Comparison of ENCODE assay signal across 18 mouse cellular contexts in the genomic region with DNA sequence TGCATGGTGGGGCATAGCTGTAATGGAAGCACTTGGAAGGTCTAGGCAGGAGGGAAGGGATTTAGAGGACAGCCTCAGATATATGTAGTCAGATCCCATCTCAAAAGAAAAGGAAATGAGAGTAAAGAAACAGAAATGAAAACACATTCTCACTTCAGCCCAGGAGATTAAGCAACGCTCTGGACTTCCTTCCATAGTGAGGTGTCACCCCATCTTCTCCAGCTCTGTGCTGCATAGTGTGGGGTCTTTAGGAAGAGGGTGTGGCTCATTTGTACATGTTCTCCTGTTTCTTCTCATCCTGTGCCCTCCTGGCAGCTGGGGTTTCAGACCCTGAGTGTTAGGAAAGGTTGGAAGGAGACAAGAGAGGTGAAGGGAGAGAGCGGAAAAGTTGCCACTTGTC.
"Had no signal": no experiment of that assay in that cellular context is flagged by ENCODE, and none has a peak within 500 bp of the region (broad histone marks: within the 10 kb centered on the region; RNA-seq: fewer than 3 reads in every experiment).

No protein-coding gene starts in this region.

- ATAC-seq: intestine, postnatal 0 days; midbrain, embryonic 15.5 days had no signal

- H3K27me3 ChIP-seq: liver, embryonic 13.5 days; midbrain, embryonic 12.5 days; midbrain, embryonic 15.5 days; neural tube, embryonic 12.5 days; neural tube, embryonic 15.5 days had no signal

- H3K9ac ChIP-seq: liver, embryonic 13.5 days; midbrain, embryonic 12.5 days; midbrain, embryonic 15.5 days; neural tube, embryonic 12.5 days; neural tube, embryonic 15.5 days had no signal

- H3K9me3 ChIP-seq: liver, embryonic 13.5 days; midbrain, embryonic 12.5 days; midbrain, embryonic 15.5 days; neural tube, embryonic 12.5 days; neural tube, embryonic 15.5 days had no signal

- H3K4me2 ChIP-seq: liver, embryonic 13.5 days; midbrain, embryonic 12.5 days; midbrain, embryonic 15.5 days; neural tube, embryonic 12.5 days; neural tube, embryonic 15.5 days had no signal

- H3K4me1 ChIP-seq: liver, embryonic 13.5 days; midbrain, embryonic 12.5 days; midbrain, embryonic 15.5 days; neural tube, embryonic 12.5 days; neural tube, embryonic 15.5 days had no signal

- H3K27ac ChIP-seq: kidney, postnatal 0 days; layer of hippocampus, adult 2 months; liver, embryonic 13.5 days; macrophage; midbrain, embryonic 12.5 days; midbrain, embryonic 15.5 days; neural tube, embryonic 12.5 days; neural tube, embryonic 15.5 days had no signal

- H3K36me3 ChIP-seq: liver, embryonic 13.5 days; midbrain, embryonic 12.5 days; midbrain, embryonic 15.5 days; neural tube, embryonic 12.5 days; neural tube, embryonic 15.5 days had no signal

- H3K4me3 ChIP-seq: layer of hippocampus, adult 2 months; liver, embryonic 13.5 days; midbrain, embryonic 12.5 days; midbrain, embryonic 15.5 days; neural tube, embryonic 12.5 days; neural tube, embryonic 15.5 days had no signal

- DNase-seq: kidney, adult 2 months; kidney, postnatal 25 days; layer of hippocampus, adult 9-11 months; liver, embryonic 13.5 days; lung, adult 2 months; lung, postnatal 14 days; right cerebral cortex, adult 18-20 months; right cerebral cortex, postnatal 14 days; right cerebral cortex, postnatal 4 days; thymus, postnatal 25 days had no signal
